Mouse (Mus musculus) lung, adult 2 months (tissue): ENCODE measurements around the gene Hecw2.

Experiments
- CTCF ChIP-seq: fragments of 200-500 bp; IDR thresholded peaks from 2 replicates; pipeline ENCODE4 v1.5.1; 2011; ENCODE audit warnings: mild to moderate bottlenecking, low read length, control low read depth; ENCODE audit not compliant: insufficient read depth
- POLR2A ChIP-seq: fragments of 200-500 bp; IDR thresholded peaks from 2 replicates; pipeline ENCODE4 v1.6.1; 2011; ENCODE audit warnings: low read depth, mild to moderate bottlenecking, control low read depth, low read length, borderline replicate concordance; ENCODE audit errors: extremely low read depth

GRCm38 (mm10) chr1:53846665-53847237, 348.2 kb downstream of the Hecw2 start:
- TF ChIP-seq POLR2A (no peak), CTCF (no peak)
